Mouse (Mus musculus): ENCODE data around the gene Hykk. TPM values are rescaled to one million over a fixed set of nuclear protein-coding genes. Genes with fewer than 3 reads are reported as not detected.

The Hykk gene
- 1 to 10 TPM; 1.4 to 2.1 TPM for total RNA-seq (2021)
- long read RNA-seq, experiment 1 = 0 reads
- long read RNA-seq, experiment 2 = 0 reads

DNA sequence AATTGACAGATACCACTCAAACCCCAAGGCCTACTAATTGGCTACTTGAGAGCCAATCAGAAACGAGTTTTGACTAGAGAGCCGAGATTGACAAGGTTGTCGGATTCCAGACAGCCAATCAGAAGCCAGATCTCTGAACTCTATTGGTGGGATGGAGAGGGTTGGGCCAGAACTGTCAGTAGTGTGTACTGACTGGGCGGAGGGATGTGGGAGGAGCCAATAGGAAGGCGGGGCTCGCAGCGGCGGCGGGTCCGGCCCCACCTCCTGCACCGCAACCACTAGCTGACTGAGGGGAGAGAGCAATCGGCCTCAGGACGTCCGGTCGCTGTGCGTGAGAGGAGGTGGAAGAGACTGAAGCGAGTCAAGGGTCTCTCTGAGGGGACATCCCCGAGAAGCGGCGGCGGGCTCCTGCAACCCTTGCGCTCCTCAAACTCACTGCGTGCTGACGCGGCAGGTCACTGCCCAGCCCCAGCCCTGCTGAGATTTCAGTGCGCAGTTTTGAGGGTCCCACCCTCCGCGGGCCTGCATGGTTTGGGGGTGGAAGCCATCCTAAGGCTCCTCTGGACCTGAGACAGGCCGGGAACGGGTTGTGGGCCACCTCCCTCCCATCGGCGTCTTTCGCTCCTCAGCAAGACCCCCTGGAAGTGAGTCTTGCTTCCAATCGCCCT is at the start of gene Hykk:
TSS of gene Hykk (plus strand) at position 274 of the 668 bp plus-strand sequence.
- peak; percentile 86 to 92 for DNase-seq

DNA sequence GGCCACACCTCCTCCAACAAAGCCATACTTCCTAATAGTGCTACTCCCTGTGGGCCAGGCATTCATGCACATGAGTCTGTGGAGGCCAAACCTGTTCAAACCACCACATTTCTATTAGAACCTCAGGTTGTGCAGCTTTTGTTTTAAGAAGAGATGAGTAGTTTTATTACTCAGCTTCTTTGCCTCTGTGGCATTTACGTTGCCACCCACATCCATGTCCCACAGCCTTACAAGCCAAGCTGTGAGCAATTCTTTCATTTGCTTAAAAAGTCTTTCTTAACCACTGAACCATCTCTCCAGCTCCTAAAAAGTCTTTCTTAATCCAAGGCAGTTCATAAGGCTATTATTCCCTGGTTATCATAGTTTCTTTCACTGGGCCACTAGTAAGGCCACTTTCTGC is 38.3 kb upstream of the Hykk start:
- DNase-seq = no peak

DNA sequence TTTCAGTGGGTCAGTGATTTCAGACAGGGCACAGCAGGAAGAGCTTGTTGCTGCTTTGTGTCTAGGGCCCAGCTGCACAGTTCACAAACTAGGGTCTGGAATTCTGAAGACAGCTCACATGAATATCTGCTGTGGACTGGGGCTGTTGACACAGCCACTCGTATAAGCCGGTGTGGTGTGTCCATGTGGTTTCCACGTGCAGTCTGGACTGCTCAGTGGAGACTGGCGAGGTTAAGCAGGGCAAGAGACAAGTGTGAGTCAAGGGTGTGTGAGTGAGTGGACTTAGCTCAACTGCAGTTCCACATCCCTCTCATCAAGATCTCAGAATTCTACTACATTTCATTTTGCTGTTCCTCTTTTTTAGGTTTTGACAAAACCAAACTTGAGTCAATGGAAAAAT is 25.0 kb upstream of the Hykk start:
- DNase-seq = no peak

DNA sequence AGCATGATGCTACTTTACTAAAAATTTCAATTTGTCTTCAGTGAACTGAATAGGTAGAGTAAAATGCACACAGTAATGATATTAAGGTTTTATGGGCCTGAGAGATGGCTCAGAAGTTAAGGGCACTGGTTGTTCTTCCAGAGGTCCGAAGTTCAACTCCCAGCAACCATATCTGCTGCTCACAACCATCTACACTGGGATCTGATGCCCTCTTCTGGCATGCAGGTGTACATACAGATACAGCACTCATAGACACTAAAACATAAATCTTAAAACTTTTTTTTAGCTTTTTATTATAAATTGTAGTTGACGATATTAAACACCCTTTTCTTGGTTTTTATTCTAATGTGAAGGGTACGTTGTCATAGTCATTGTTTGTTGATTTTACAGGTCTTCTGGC is 20.0 kb upstream of the Hykk start:
- DNase-seq = no peak

DNA sequence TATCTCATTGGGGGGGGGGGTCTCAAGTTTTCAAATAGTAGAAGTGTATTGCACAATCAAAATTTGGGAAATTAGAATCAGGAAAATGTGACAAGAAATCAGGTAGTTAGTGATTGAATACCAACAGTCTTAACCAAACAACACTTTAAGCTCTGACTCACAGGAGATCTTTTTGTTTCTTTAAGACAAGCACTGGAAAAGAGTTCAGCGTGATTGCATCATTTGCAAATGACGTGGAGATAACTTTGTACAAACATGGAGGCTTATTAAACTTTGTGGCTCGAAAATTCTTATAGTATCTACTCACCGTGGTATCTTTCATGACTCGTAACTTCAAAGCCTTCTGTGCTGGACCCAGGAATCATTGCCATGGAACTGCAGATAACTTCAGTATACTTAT is 7.6 kb upstream of the Hykk start:
- DNase-seq = no peak

DNA sequence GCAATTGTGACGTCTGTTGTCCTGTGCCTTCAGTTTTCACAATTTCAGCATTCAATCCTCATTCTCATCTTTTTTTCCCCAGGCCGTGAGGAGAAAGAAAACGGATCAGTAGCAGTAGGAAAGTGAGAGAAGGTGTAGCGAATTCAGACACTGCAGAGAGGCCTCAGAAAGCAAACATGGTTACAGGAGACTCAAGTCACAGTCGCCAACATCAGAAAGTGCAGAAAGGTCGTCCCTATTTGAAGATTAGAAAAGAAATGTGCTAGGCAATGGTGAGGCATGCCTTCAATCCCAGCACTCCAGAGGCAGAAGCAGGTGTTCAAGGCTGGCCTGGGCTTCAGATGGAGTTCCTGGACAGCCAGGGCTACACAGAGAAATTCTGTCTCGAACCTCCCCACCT is 1.5 kb upstream of the Hykk start:
- no peak for DNase-seq

DNA sequence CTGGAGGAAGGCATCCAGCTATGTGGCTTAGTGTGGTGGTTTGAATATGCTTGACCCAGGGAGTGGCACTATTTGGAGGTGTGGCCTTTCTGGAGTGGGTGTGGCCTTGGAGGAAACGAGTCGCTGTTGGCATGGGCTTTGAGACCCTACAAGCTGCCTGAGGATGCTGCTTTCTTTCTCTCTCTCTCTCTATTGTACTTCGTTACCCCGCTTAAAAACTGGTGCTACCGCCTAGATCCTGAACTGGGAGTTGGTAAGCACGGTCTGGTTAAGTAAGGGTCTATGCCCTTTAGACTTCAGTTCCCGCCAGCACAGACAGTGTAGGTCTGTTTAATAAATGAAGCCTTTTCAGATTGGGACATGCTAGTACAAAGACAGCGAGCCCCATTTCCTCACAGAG is 682 bp upstream of the Hykk start:
- DNase-seq = no peak

DNA sequence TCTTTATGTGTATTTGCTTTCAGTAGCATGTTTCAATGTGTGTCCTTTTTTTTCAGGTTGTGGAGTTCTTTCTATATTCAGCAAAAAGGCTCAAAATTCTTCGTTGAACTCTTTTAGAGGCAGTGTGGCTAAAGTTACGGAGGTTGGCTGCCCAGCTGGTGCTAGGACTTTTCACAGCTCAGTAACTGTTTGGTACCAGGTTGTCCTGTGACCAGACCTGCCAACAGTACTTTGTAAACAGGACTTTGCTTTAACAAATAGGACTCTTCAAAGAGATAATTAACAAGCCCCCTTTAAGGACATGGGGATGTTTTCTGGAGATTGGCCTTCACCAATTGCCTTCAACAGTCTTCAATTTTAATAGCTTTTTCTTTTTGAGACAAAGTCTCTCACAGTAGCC is 1.1 kb downstream of the Hykk start:
- no peak for DNase-seq

DNA sequence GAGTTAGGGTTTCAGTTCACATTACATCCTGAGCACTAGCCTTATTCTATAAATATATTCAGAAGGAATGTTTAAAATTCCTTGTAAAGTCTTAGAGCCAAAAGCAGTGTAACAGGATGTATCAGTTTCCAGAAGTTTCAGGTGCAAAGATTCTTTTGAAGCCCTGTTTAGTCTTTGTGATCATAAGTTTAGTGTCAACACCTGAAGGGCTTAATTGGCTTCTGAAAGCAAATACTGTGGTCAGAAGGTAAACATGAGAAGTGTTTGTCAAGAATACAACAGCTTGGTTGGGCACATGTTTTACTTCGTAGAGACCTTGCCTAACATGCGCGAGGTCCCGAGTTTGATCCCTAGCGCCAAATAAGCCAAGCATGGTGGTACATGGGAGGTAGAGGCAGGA is 1.7 kb downstream of the Hykk start:
- DNase-seq = no peak

DNA sequence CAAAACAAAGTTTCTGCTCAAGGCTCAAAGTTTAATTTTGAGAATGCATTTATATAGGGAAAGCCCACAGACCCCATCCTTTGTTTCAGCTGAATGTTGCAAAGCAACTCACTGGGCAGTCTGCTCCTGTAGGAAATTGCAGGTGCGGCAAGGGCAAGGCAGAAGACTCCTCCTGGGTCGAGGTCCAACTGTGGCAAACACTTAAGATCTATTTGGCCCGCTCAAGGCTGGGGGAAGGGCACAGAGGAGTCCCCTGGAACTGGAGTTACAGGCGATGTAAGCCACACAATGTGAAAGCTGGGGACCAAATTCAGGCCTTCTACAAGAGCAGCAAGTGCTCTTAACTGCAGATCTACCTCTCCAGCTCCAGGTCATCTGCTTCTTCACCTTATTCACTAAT is 2.9 kb downstream of the Hykk start:
- no peak for DNase-seq

DNA sequence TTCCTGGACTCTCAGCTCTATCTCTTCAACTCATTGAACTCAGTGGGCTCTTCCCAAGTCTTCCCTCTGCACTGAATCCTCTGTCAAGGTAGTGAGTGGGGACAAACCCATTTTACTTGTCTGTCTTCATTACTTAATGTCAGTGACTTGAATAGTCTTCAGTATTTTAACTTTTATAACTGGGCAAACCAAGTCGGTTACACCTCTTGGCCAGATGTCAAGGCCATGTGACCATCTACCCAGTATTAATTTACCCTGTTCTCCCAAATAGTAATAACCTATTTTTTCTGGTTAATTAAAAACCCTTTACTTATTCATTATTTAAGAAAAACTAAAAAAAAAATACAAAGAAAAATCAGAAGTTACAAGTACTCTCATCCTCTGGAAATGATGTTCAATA is 13.7 kb downstream of the Hykk start:
- no peak for DNase-seq

DNA sequence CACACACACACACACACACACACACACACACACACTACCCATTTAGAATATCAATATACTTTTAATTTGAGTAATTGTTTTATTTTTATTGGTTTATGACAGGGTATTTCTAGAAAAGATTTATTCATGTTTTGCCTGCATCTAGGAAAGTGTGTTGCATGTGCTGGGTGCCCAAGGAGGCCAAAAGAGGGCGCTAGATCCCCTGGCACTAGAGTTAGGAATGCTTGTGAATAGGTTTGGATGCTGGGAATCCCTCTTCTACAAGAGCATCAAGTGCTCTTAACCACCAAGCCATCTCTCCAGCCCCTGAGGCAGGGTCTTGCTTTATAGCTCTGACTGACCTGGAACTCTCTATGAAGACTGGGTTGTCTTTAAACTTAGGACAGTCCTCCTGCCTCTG is 14.7 kb downstream of the Hykk start:
- DNase-seq = no peak

DNA sequence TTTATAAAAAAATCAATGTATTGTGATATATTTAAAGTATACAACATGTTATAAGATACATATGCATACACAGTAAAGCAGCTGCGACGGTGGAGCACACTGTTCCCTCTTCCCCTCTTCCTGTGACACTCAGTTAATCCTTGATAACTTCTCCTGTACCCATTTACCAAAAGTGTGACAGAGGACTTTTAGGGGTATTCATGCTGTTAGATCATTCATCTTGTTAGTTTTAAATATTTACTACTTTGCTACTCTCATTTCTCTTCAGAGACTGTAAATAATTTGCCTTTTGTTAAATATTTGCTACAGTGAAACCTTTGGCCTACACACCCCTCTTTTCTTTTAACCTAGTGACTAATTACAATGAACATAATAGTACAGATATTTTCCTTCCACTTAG is 15.3 kb downstream of the Hykk start:
- DNase-seq = no peak

DNA sequence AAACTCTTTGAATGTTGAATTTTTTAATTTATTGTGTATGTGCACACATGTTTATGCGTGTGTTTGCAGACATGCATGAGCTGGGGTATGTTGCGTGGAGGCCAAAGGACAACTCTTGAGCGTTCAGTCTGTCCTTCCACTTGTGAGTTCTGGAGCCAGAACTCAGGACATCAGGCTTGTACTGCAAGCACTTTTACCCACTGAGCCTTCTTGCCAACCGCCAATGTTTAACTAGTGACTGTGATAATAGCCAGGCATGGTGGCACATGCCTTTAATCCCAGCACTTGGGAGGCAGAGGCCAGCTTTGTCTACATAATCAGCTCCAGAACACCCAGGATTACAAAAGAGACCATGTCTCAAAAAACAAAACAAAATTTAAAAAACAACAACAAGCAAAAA is 25.0 kb downstream of the Hykk start:
- DNase-seq = no peak

DNA sequence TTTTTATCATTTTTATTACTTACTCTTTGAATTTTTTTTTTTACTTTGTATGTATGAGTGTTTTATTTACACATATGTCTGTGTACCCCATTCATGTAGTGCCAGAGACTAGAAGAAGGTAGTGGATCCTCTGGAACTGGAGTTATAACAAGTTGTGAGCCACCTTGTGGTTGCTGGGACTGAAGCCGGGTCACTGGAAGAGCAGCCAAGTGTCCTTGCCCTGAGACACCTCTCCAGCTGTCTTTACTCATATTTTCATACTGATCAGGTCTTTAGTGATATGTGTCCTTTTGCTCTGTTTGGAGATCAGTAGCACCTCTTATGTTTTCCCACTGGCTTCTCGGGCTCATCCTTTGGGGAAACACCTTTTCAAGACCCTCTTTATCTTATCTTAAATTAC is 27.4 kb downstream of the Hykk start:
- peak in 1 of 2 experiments; percentile 21 for DNase-seq

DNA sequence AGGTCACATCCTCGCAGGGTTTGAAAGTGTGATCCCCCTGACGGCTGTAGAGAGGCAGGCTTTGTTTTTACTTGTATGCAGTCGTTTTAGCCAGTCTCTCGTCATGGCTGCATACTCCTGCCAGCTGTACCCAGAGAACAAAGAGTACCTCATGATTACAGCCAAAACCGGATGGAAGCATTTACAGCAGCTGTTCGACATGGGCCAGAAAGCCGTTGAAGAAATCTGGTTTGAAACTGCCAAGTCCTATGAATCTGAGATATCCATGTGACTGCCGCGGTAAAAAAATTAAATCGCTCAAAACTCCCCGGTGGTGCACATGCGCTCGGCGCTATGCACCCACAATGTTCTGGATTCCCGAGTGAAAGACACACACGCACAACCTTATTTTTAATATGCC is 29.2 kb downstream of the Hykk start:
- no peak for DNase-seq

DNA sequence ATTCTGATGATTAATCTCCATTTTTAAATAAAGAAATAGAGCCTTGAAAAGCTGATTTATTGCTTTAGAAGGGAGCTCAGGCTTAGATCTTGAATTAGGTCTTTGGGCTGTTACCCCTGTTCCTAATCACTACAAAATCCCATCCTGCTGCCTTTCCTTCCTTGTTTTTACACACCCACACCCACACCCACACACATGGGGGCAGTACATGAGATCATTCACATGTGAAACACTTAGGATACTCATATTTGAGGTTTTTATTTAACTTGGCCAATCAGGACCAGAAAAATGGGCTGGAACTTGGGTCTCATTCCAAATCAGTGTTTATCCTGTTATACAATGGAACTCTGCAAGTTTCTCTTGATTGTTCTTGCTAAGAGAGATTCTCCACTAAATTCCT is 32.4 kb downstream of the Hykk start:
- DNase-seq = no peak

DNA sequence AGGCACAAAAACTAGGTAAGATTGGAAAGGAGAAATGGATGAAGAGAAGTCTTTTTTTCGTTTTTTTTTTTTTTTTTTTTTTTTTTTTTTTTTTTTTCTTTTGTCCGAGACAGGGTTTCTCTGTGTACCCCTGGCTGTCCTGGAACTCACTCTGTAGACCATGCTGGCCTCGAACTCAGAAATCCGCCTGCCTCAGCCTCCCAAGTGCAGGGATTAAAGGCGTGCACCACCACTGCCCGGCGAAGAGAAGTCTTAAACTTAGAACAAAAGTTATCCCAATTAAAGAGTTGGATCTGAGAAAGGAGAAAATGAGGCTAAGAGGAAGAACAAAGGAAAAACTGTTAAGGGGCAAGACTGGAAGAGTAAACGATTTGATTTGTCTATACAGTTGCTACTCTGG is 33.1 kb downstream of the Hykk start:
- DNase-seq = peak; percentile 8 to 14

DNA sequence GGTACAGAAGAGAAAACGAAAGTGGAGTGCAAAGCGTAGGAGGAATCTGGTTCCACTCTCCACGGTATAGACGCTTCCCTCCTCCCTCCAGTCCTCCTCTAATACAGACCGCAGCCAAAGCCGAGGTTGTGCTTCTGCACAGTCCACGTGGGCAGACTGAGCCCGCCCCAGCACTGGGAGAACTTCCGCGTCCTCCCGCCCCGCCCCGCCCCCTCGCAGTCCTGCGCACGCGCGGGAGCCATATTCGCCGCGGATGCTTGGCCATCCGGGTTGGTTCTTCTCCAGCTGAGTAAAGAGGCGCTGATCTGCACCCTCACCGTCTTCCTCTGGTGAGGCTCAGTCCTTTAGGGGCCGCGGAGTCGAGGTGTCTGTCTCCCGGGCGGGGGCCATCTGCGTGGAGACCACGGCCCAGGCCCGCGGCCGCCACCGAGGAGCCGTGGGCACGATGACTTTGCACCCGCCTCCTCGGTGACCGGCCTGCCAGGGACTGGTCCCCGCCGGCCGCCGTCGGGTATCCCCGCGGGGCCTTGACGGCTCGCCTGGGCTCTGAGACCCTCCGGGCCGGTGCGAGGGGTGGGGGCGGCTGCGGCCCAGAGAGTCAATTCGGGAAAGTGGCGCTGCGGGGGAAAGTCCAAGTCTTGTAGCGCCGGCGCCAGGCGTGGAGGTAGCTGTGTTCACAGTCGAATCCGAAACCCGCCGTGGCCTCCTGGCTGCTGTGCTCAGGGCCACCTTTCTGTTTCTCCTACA is 33.7 kb downstream of the Hykk start, which contains the start of the genes Psma4 and AY074887:
TSS of gene Psma4 (plus strand) at position 216 of the 747 bp plus-strand sequence.
TSS of gene AY074887 (minus strand) at position 424 of the 747 bp plus-strand sequence.
- DNase-seq = peak; percentile 94 to 97

DNA sequence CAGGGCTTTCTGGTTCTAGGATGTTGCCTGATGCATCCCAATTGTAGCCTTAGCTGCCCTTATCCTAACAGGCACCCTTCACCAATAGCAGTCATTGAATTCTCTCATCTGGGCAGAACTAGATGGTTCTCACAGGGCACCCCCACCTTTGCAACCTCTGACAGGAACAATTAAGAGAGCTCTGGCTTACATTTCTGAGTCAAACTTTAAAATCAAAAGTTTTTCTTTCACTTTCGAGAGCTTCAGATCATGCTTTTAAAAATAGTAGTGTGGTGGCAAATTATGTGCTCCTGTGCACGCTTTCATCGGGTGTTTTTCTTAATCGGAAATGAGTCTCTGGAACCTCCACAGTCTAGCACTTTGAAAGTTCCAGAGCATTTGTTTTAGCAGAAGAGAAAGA is 44.0 kb downstream of the Hykk start:
- DNase-seq = no peak

DNA sequence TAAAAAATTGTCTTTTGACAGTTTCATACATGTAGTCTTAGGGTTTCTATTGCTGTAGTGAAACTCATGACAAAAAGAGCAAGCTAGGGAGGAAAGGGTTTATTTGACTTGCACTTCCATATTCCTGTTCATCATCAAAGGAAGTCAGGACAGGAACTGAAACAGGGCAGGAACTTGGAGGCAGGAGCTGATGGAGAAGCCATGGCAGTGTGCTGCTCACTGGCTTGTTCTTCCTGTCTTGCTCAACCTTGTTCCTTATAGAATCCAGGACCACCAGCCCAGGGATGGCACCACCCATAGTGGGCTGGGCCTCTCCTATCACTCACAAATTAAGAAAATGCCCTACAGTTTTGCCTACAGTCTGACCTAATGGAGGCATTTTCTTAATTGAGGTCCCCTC is 46.6 kb downstream of the Hykk start:
- DNase-seq = no peak

DNA sequence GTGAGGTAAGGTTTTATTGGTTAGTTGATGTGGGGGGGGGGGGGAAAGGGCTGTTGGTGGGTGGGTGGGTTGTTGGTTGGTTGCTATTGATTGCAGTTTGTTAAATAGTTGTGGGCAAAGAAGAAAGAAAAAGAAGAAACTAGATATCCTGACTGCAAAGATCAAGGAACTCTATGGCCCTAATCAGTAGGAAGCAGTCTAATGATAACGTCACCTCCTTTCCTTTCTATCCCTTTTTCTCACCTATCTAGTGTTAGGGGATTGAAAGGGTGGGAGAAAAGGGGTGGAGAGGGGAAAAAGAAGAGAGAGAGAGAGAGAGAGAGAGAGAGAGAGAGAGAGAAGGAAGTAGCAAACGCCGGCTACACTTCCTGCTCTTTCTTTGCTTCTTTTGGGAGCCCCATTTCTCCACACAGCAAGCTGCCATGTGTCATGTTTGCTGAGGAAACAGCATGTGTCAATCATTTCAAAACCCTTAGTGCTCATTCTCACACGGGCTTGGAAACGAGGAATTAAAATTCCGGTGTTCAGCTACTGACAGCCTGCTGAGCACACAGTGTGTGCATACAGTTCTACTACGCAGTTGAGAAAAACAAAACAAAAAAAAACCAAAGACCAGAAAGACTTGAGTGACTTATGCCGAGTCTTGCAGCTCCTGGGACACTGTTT is 53.0 kb downstream of the Hykk start:
- no peak for DNase-seq

DNA sequence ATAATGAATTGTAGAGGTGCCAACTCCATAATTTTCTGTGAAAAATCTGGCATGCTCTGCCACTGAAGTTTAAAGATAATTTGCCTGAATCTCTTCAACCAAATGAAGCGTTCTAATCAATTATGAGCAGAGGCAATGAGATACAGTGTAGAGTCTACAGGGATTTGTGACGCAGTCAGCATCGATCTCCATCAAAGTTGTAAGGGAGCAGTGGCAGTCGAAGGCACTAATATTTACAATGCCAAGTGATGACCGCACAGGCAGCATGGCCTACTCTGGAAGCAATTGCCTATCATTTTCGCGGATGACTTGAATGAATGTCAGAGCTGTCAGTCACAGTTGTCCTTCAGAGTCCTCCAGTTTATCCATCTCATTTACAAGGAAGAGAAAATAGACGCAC is 63.6 kb downstream of the Hykk start, which contains the start of gene Chrna5:
TSS of gene Chrna5 (plus strand) at position 207 of the 400 bp plus-strand sequence.
- no peak for DNase-seq
